Mouse (Mus musculus) heart, embryonic 13.5 days (tissue): ENCODE results near the gene Wdr44. TPM values are rescaled to one million over a fixed set of nuclear protein-coding genes. Genes with fewer than 3 reads are reported as not detected.

Experiments used
- ATAC-seq: fragments of 200-750 bp; cut with Nextera tagmentation; 2 replicates; pipeline ENCODE4 v1.8.0; 2017; ENCODE audit warnings: moderate TSS enrichment; ENCODE audit not compliant: insufficient number of reproducible peaks, low FRiP score, low TSS enrichment; ENCODE audit errors: extremely low read depth
- H3K27ac ChIP-seq: fragments of 300-500 bp; sonication (generic); replicated peaks from 2 replicates; pipeline ENCODE4 v1.5.1; 2015; ENCODE audit warnings: moderate library complexity, mild to moderate bottlenecking, inconsistent platforms
- H3K27me3 ChIP-seq: fragments of 300-500 bp; sonication (generic); replicated peaks from 2 replicates; pipeline ENCODE4 v1.6.1; 2015; ENCODE audit warnings: mild to moderate bottlenecking, inconsistent platforms
- H3K36me3 ChIP-seq: fragments of 300-500 bp; sonication (generic); 2 replicates; pipeline ENCODE4 v1.6.1; 2015; ENCODE audit warnings: mild to moderate bottlenecking, inconsistent platforms
- H3K4me1 ChIP-seq: fragments of 300-500 bp; sonication (generic); 2 replicates; pipeline ENCODE4 v1.6.1; 2015; ENCODE audit warnings: inconsistent platforms
- H3K4me2 ChIP-seq: fragments of 300-500 bp; sonication (generic); 2 replicates; pipeline ENCODE4 v1.6.1; 2015; ENCODE audit warnings: inconsistent platforms, mild to moderate bottlenecking, moderate library complexity
- H3K4me3 ChIP-seq: fragments of 300-500 bp; sonication (generic); 2 replicates; pipeline ENCODE4 v1.5.1; 2015; ENCODE audit warnings: moderate library complexity, mild to moderate bottlenecking, inconsistent platforms
- H3K9ac ChIP-seq: fragments of 300-500 bp; sonication (generic); 2 replicates; pipeline ENCODE4 v1.6.1; 2015; ENCODE audit warnings: inconsistent platforms, mild to moderate bottlenecking, moderate library complexity
- H3K9me3 ChIP-seq: fragments of 300-500 bp; sonication (generic); 2 replicates; pipeline ENCODE4 v1.6.1; 2016; ENCODE audit warnings: inconsistent platforms
- WGBS: fragments of 180-500 bp; shearing (Covaris S2); methylation state at CpG from one replicate; pipeline ENCODE4 v1.1.7; 2015; ENCODE audit warnings: mixed read lengths; 5-methylcytosine and 5-hydroxymethylcytosine counted together
- polyA plus RNA-seq: library from polyadenylated mRNA; unstranded; fragments of >200 nt; fragmentation: Nextera tagmentation; extraction: Ambion mirVana; gene quantifications from 2 replicates; pipeline ENCODE4 v1.2.1, GENCODE M21; 2015

Gene Wdr44
- polyA plus RNA-seq, 1 experiment from 2014 or later: 7.3 TPM

DNA sequence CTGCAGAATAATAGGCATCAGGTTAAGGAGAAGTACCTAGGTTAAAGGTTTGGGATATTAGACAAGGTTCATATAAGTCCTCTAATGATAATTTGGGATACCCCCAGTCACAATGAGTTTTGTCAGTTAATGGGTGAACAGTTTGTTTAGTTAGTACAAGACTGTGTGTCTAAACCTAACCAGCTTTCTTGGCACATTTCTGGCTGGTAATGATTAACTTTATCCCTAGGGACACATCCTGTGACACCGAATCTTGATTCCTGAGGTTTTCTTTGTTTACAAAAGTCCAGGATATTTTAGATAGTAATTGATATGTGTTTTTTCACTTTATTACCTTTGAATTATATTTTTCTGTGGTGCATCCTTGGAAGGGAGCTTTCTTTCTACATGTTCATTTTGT lies 148.1 kb downstream of the Wdr44 start:
- H3K27me3 ChIP-seq: no peaks in the 10 kb centered on the region
- no peak overlapping the region for H3K4me2 ChIP-seq
- WGBS: 71% methylated on average over 1 of the region's 1 CpGs
- H3K27ac ChIP-seq: no peak overlapping the region
- no peaks in the 10 kb centered on the region for H3K9me3 ChIP-seq
- H3K4me3 ChIP-seq: no peak overlapping the region
- H3K36me3 ChIP-seq: no peaks in the 10 kb centered on the region
- no peak for ATAC-seq
- no peak overlapping the region for H3K9ac ChIP-seq
- no peaks in the 10 kb centered on the region for H3K4me1 ChIP-seq

Other genes with a start within 250 kb of the Wdr44 start
- not detected in 2 replicates for gene Gm4907, start 189.5 kb downstream of the Wdr44 start, polyA plus RNA-seq